Mouse (Mus musculus): ENCODE measurements at regions not wholly inside any gene's neighbourhood (a gene's known extent, or its start where the extent isn't known, plus 50 kb on each side); places are given as distances from the start of the nearest gene placed in this dataset.

- H3K4me2 ChIP-seq: no peak overlapping the region
- no peaks in the 10 kb centered on the region for H3K4me1 ChIP-seq (ENCODE audit: control insufficient read depth, insufficient read depth, low read length)
- H3K4me3 ChIP-seq (ENCODE audit: low read depth, low read length): no peak overlapping the region
- WGBS: 81% methylated on average over 3 of the region's 3 CpGs
- no peaks in the 10 kb centered on the region for H3K27me3 ChIP-seq (ENCODE audit: control insufficient read depth, insufficient read depth, low read length)
- H3K9me3 ChIP-seq (ENCODE audit: control insufficient read depth, low read length): no peaks in the 10 kb centered on the region
- H3K27ac ChIP-seq (ENCODE audit: low read depth, low read length): no peak overlapping the region
- ATAC-seq (ENCODE audit: low FRiP score): no peak
- DNase-seq (ENCODE audit: low spot score, missing footprints): no peak
- H3K9ac ChIP-seq (ENCODE audit: low read length): no peak overlapping the region
- no peaks in the 10 kb centered on the region for H3K36me3 ChIP-seq (ENCODE audit: control insufficient read depth, insufficient read depth, low read length)
Measured at GRCm38 (mm10) chr10:34811131-34811530, 327.9 kb downstream of the Frk start.

- H3K36me3 ChIP-seq (ENCODE audit: control insufficient read depth, insufficient read depth, low read length): no peaks in the 10 kb centered on the region
- H3K4me2 ChIP-seq: no peak overlapping the region
- H3K4me1 ChIP-seq (ENCODE audit: control insufficient read depth, insufficient read depth, low read length): no peaks in the 10 kb centered on the region
- DNase-seq (ENCODE audit: low spot score, missing footprints) (no peak), ATAC-seq (ENCODE audit: low FRiP score) (no peak)
- H3K9ac ChIP-seq (ENCODE audit: low read length): no peak overlapping the region
- H3K27ac ChIP-seq (ENCODE audit: low read depth, low read length): no peak overlapping the region
- no peak overlapping the region for H3K4me3 ChIP-seq (ENCODE audit: low read depth, low read length)
- no peaks in the 10 kb centered on the region for H3K9me3 ChIP-seq (ENCODE audit: control insufficient read depth, low read length)
- H3K27me3 ChIP-seq (ENCODE audit: control insufficient read depth, insufficient read depth, low read length): no peaks in the 10 kb centered on the region
Measured at GRCm38 (mm10) chr10:34824121-34824520, 340.9 kb downstream of the Frk start.

GRCm38 (mm10) chr10:34842015-34842504 lies 358.9 kb downstream of the Frk start:
- Histone ChIP-seq H3K4me3 (ENCODE audit: low read depth, low read length) (no peak overlapping the region), H3K9ac (ENCODE audit: low read length) (no peak overlapping the region), H3K4me1 (ENCODE audit: control insufficient read depth, insufficient read depth, low read length) (no peaks in the 10 kb centered on the region), H3K4me2 (no peak overlapping the region), H3K27me3 (ENCODE audit: control insufficient read depth, insufficient read depth, low read length) (no peaks in the 10 kb centered on the region), H3K27ac (ENCODE audit: low read depth, low read length) (no peak overlapping the region), H3K9me3 (ENCODE audit: control insufficient read depth, low read length) (no peaks in the 10 kb centered on the region), H3K36me3 (ENCODE audit: control insufficient read depth, insufficient read depth, low read length) (no peaks in the 10 kb centered on the region)
- DNase-seq (ENCODE audit: low spot score, missing footprints) (no peak), ATAC-seq (ENCODE audit: low FRiP score) (no peak)
- WGBS: 85% methylated on average over 3 of the region's 3 CpGs

- 75% methylated on average over 1 of the region's 1 CpGs for WGBS
- Histone ChIP-seq H3K9me3 (ENCODE audit: control insufficient read depth, low read length) (no peaks in the 10 kb centered on the region), H3K4me3 (ENCODE audit: low read depth, low read length) (no peak overlapping the region), H3K4me1 (ENCODE audit: control insufficient read depth, insufficient read depth, low read length) (no peaks in the 10 kb centered on the region), H3K36me3 (ENCODE audit: control insufficient read depth, insufficient read depth, low read length) (no peaks in the 10 kb centered on the region), H3K27me3 (ENCODE audit: control insufficient read depth, insufficient read depth, low read length) (no peaks in the 10 kb centered on the region), H3K27ac (ENCODE audit: low read depth, low read length) (no peak overlapping the region), H3K9ac (ENCODE audit: low read length) (no peak overlapping the region), H3K4me2 (no peak overlapping the region)
- DNase-seq (ENCODE audit: low spot score, missing footprints) (no peak), ATAC-seq (ENCODE audit: low FRiP score) (no peak)
Measured at GRCm38 (mm10) chr10:34856494-34857146, 373.4 kb downstream of the Frk start.

GRCm38 (mm10) chr10:34862693-34863092 lies 379.5 kb downstream of the Frk start:
- H3K9me3 ChIP-seq (ENCODE audit: control insufficient read depth, low read length): no peaks in the 10 kb centered on the region
- DNase-seq (ENCODE audit: low spot score, missing footprints): no peak
- no peak for ATAC-seq (ENCODE audit: low FRiP score)

GRCm38 (mm10) chr10:34871888-34872287 lies 388.7 kb downstream of the Frk start:
- DNase-seq (ENCODE audit: low spot score, missing footprints) (no peak), ATAC-seq (ENCODE audit: low FRiP score) (no peak)
- H3K4me3 ChIP-seq (ENCODE audit: low read depth, low read length): no peak overlapping the region
- 83% methylated on average over 9 of the region's 9 CpGs for WGBS
- H3K9me3 ChIP-seq (ENCODE audit: control insufficient read depth, low read length): no peaks in the 10 kb centered on the region
- no peaks in the 10 kb centered on the region for H3K4me1 ChIP-seq (ENCODE audit: control insufficient read depth, insufficient read depth, low read length)
- no peak overlapping the region for H3K4me2 ChIP-seq
- H3K27ac ChIP-seq (ENCODE audit: low read depth, low read length): no peak overlapping the region
- no peak overlapping the region for H3K9ac ChIP-seq (ENCODE audit: low read length)
- H3K36me3 ChIP-seq (ENCODE audit: control insufficient read depth, insufficient read depth, low read length): no peaks in the 10 kb centered on the region
- no peaks in the 10 kb centered on the region for H3K27me3 ChIP-seq (ENCODE audit: control insufficient read depth, insufficient read depth, low read length)

More at GRCm38 (mm10) chr10:34862693-34863092, 379.5 kb downstream of the Frk start:
- H3K4me1 ChIP-seq (ENCODE audit: control insufficient read depth, insufficient read depth, low read length): no peaks in the 10 kb centered on the region
- no peak overlapping the region for H3K9ac ChIP-seq (ENCODE audit: low read length)
- no peaks in the 10 kb centered on the region for H3K27me3 ChIP-seq (ENCODE audit: control insufficient read depth, insufficient read depth, low read length)
- H3K36me3 ChIP-seq (ENCODE audit: control insufficient read depth, insufficient read depth, low read length): no peaks in the 10 kb centered on the region
- WGBS: 70% methylated on average over 1 of the region's 1 CpGs
- H3K4me2 ChIP-seq: no peak overlapping the region
- no peak overlapping the region for H3K27ac ChIP-seq (ENCODE audit: low read depth, low read length)
- no peak overlapping the region for H3K4me3 ChIP-seq (ENCODE audit: low read depth, low read length)

GRCm38 (mm10) chr10:34878511-34878910 lies 395.3 kb downstream of the Frk start:
- Histone ChIP-seq H3K4me1 (ENCODE audit: control insufficient read depth, insufficient read depth, low read length) (no peaks in the 10 kb centered on the region), H3K9ac (ENCODE audit: low read length) (no peak overlapping the region), H3K27ac (ENCODE audit: low read depth, low read length) (no peak overlapping the region), H3K27me3 (ENCODE audit: control insufficient read depth, insufficient read depth, low read length) (no peaks in the 10 kb centered on the region), H3K9me3 (ENCODE audit: control insufficient read depth, low read length) (no peaks in the 10 kb centered on the region), H3K4me3 (ENCODE audit: low read depth, low read length) (no peak overlapping the region), H3K4me2 (no peak overlapping the region), H3K36me3 (ENCODE audit: control insufficient read depth, insufficient read depth, low read length) (no peaks in the 10 kb centered on the region)
- 90% methylated on average over 3 of the region's 3 CpGs for WGBS
- no peak for DNase-seq (ENCODE audit: low spot score, missing footprints)
- ATAC-seq (ENCODE audit: low FRiP score): no peak

GRCm38 (mm10) chr10:34887601-34888000 lies 404.4 kb downstream of the Frk start:
- Histone ChIP-seq H3K4me1 (ENCODE audit: control insufficient read depth, insufficient read depth, low read length) (no peaks in the 10 kb centered on the region), H3K9me3 (ENCODE audit: control insufficient read depth, low read length) (no peaks in the 10 kb centered on the region), H3K36me3 (ENCODE audit: control insufficient read depth, insufficient read depth, low read length) (no peaks in the 10 kb centered on the region), H3K4me3 (ENCODE audit: low read depth, low read length) (no peak overlapping the region), H3K27ac (ENCODE audit: low read depth, low read length) (no peak overlapping the region), H3K9ac (ENCODE audit: low read length) (no peak overlapping the region), H3K4me2 (no peak overlapping the region), H3K27me3 (ENCODE audit: control insufficient read depth, insufficient read depth, low read length) (no peaks in the 10 kb centered on the region)
- ATAC-seq (ENCODE audit: low FRiP score): no peak
- WGBS: 38% methylated on average over 1 of the region's 1 CpGs
- no peak for DNase-seq (ENCODE audit: low spot score, missing footprints)

- no peak for ATAC-seq (ENCODE audit: low FRiP score)
- H3K4me2 ChIP-seq: no peak overlapping the region
- no peak for DNase-seq (ENCODE audit: low spot score, missing footprints)
- no peak overlapping the region for H3K4me3 ChIP-seq (ENCODE audit: low read depth, low read length)
- no peaks in the 10 kb centered on the region for H3K27me3 ChIP-seq (ENCODE audit: control insufficient read depth, insufficient read depth, low read length)
- 84% methylated on average over 5 of the region's 5 CpGs for WGBS
- H3K27ac ChIP-seq (ENCODE audit: low read depth, low read length): no peak overlapping the region
- H3K9ac ChIP-seq (ENCODE audit: low read length): no peak overlapping the region
- H3K36me3 ChIP-seq (ENCODE audit: control insufficient read depth, insufficient read depth, low read length): no peaks in the 10 kb centered on the region
- H3K4me1 ChIP-seq (ENCODE audit: control insufficient read depth, insufficient read depth, low read length): no peaks in the 10 kb centered on the region
- no peaks in the 10 kb centered on the region for H3K9me3 ChIP-seq (ENCODE audit: control insufficient read depth, low read length)
Measured at GRCm38 (mm10) chr10:34904274-34904673, 421.1 kb downstream of the Frk start.
